Mouse (Mus musculus): Measurements from ENCODE around the gene Anks3.

- no peak for TF ChIP-seq CTCF (IDR thresholded peaks at IDR 0.05; ENCODE audit: low read depth)
- TF ChIP-seq EP300 (IDR thresholded peaks at IDR 0.05; ENCODE audit: low read depth), result no peak
Measured at GRCm38 (mm10) chr16:5000611-5001010, 36.6 kb upstream of the Anks3 start.
